ENCODE assay signal across 46 mouse cellular contexts in genomic region chr3:98752171-98752570, GRCm38 (mm10). TPM values are rescaled to one million over a fixed set of nuclear protein-coding genes. Genes with fewer than 3 reads are reported as not detected.
"Had no signal": no experiment of that assay in that cellular context is flagged by ENCODE, and none has a peak within 500 bp of the region (broad histone marks: within the 10 kb centered on the region; RNA-seq: fewer than 3 reads in every experiment).

No protein-coding gene starts in this region.

- H3K4me3 ChIP-seq: left cerebral cortex, adult 2 months; limb, embryonic 10.5 days; limb, embryonic 12.5 days; limb, embryonic 13.5 days; limb, embryonic 15.5 days; liver, embryonic 12.5 days; liver, embryonic 13.5 days; liver, embryonic 15.5 days; lung, embryonic 15.5 days; megakaryocyte, embryonic 14.5 days; midbrain, embryonic 10.5 days; midbrain, embryonic 12.5 days; midbrain, embryonic 13.5 days; midbrain, embryonic 15.5 days; myocyte; neural tube, embryonic 12.5 days had no signal

- H3K27me3 ChIP-seq: limb, embryonic 12.5 days; limb, embryonic 13.5 days; limb, embryonic 15.5 days; liver, embryonic 12.5 days; liver, embryonic 13.5 days; liver, embryonic 15.5 days; lung, embryonic 15.5 days; megakaryocyte, embryonic 14.5 days; midbrain, embryonic 12.5 days; midbrain, embryonic 13.5 days; midbrain, embryonic 15.5 days; neural tube, embryonic 12.5 days had no signal

- H3K9ac ChIP-seq: limb, embryonic 12.5 days; limb, embryonic 13.5 days; limb, embryonic 15.5 days; liver, embryonic 12.5 days; liver, embryonic 13.5 days; liver, embryonic 14.5 days; liver, embryonic 15.5 days; liver, postnatal 0 days; lung, embryonic 14.5 days; lung, embryonic 15.5 days; midbrain, embryonic 12.5 days; midbrain, embryonic 13.5 days; midbrain, embryonic 15.5 days; neural tube, embryonic 12.5 days had no signal

- DNase-seq: left cerebral cortex, postnatal 4 days; liver, embryonic 13.5 days; liver, postnatal 0 days; lung, adult 18-20 months; lung, adult 2 months; lung, embryonic 14.5 days; lung, postnatal 10 days; lung, postnatal 14 days; lung, postnatal 36 days; lung, postnatal 4 days; midbrain, embryonic 14.5 days had no signal

- H3K4me1 ChIP-seq: limb, embryonic 10.5 days; limb, embryonic 12.5 days; limb, embryonic 13.5 days; limb, embryonic 15.5 days; liver, embryonic 12.5 days; liver, embryonic 13.5 days; liver, embryonic 15.5 days; lung, embryonic 15.5 days; megakaryocyte, embryonic 14.5 days; midbrain, embryonic 10.5 days; midbrain, embryonic 12.5 days; midbrain, embryonic 13.5 days; midbrain, embryonic 15.5 days; neural tube, embryonic 12.5 days had no signal

- H3K27ac ChIP-seq: left cerebral cortex, adult 2 months; limb, embryonic 10.5 days; limb, embryonic 12.5 days; limb, embryonic 13.5 days; limb, embryonic 15.5 days; liver, embryonic 12.5 days; liver, embryonic 13.5 days; liver, embryonic 14.5 days; liver, embryonic 15.5 days; lung, embryonic 15.5 days; macrophage; midbrain, embryonic 10.5 days; midbrain, embryonic 12.5 days; midbrain, embryonic 13.5 days; midbrain, embryonic 15.5 days; neural tube, embryonic 12.5 days had no signal

- H3K36me3 ChIP-seq: limb, embryonic 10.5 days; limb, embryonic 12.5 days; limb, embryonic 13.5 days; limb, embryonic 15.5 days; liver, embryonic 12.5 days; liver, embryonic 13.5 days; liver, embryonic 15.5 days; lung, embryonic 15.5 days; midbrain, embryonic 10.5 days; midbrain, embryonic 12.5 days; midbrain, embryonic 13.5 days; midbrain, embryonic 15.5 days; neural tube, embryonic 12.5 days had no signal

RNA-seq across cellular contexts. Expression of gene Hsd3b3, which starts 10.8 kb away (rescaled TPM):
- total RNA-seq: left cerebral cortex, adult 2 months; left cerebral cortex, adult 8-10 months; left cerebral cortex, postnatal 10 days; left cerebral cortex, postnatal 14 days; left cerebral cortex, postnatal 25 days; left cerebral cortex, postnatal 36 days; left cerebral cortex, postnatal 4 days; megakaryocyte progenitor cell, adult 5-6 weeks; megakaryocyte, adult 5-6 weeks; megakaryocyte-erythroid progenitor cell, adult 5-6 weeks; midbrain, postnatal 0 days; monocyte, adult 5-6 weeks had no signal
- polyA plus RNA-seq: limb, embryonic 10.5 days; limb, embryonic 11.5 days; limb, embryonic 12.5 days; limb, embryonic 13.5 days; limb, embryonic 15.5 days; liver, embryonic 11.5 days; lung, embryonic 14.5 days; lung, embryonic 15.5 days; lung, embryonic 16.5 days; lung, postnatal 0 days; macrophage; myocyte; neural tube, embryonic 11.5 days had no signal

RNA-seq across cellular contexts. Expression of gene Hsd3b2, which starts 27.8 kb away (rescaled TPM):
- total RNA-seq: left cerebral cortex, adult 8-10 months; left cerebral cortex, postnatal 14 days; megakaryocyte progenitor cell, adult 5-6 weeks; megakaryocyte, adult 5-6 weeks; megakaryocyte-erythroid progenitor cell, adult 5-6 weeks; midbrain, postnatal 0 days; monocyte, adult 5-6 weeks had no signal
- polyA plus RNA-seq: limb, embryonic 10.5 days; limb, embryonic 12.5 days; limb, embryonic 13.5 days; limb, embryonic 14.5 days; limb, embryonic 15.5 days; liver, embryonic 11.5 days; liver, embryonic 12.5 days; liver, embryonic 13.5 days; lung, adult 2 months; lung, embryonic 14.5 days; lung, embryonic 16.5 days; lung, postnatal 0 days; macrophage; midbrain, embryonic 10.5 days; midbrain, embryonic 11.5 days; midbrain, embryonic 12.5 days; midbrain, embryonic 13.5 days; midbrain, embryonic 14.5 days; midbrain, embryonic 16.5 days; midbrain, postnatal 0 days; myocyte; neural tube, embryonic 11.5 days; neural tube, embryonic 12.5 days had no signal
